Mouse (Mus musculus): Measurements from ENCODE around the gene Fbxl8. TPM values are rescaled to one million over a fixed set of nuclear protein-coding genes. Genes with fewer than 3 reads are reported as not detected.

Gene Fbxl8
- total and polyA plus RNA-seq, 3 experiments, result 1.8 to 3.6 (median 2.5) TPM

GRCm38 (mm10) chr8:105254152-105254965 lies 10.1 kb upstream of the Fbxl8 start:
- WGBS, result under 1% methylated on average over 74 of the region's 74 CpGs
- Histone ChIP-seq H3K36me3 (ENCODE audit: control insufficient read depth, insufficient read depth, low read length) (no peaks in the 10 kb centered on the region), H3K4me1 (ENCODE audit: control insufficient read depth, insufficient read depth, low read length) (no peaks in the 10 kb centered on the region; the same call in 1 of the 2 replicates), H3K4me3 (peak overlapping the region; percentile 76), H3K9ac (ENCODE audit: low read depth, low read length) (peak overlapping the region; percentile 37), H3K27me3 (ENCODE audit: control insufficient read depth, insufficient read depth, low read length) (no peaks in the 10 kb centered on the region), H3K27ac (peak overlapping the region; percentile 78), H3K79me2 (replicated peaks; ENCODE audit: control insufficient read depth, insufficient read depth, low read length) (no peaks in the 10 kb centered on the region)
- TF ChIP-seq CTCF (IDR thresholded peaks at IDR 0.05) (peak; percentile 94), EP300 (IDR thresholded peaks at IDR 0.05; ENCODE audit: insufficient read depth, low read depth, low read length) (peak; percentile 64; the same call in 1 of the 2 replicates), POLR2A (IDR thresholded peaks at IDR 0.05; ENCODE audit: insufficient read depth, low read depth, low read length) (no peak; the same call in none of the 2 replicates)
- intact Hi-C loops (cut with DNase I), result loop anchor here (2.0 kb wide), 2 partner anchors 30 to 36 kb away; partner anchors contain the start of gene D230025D16Rik
- peak; percentile 90 to 94 for DNase-seq

- intact Hi-C loops (cut with DNase I), result loop anchor here (2.0 kb wide), 2 partner anchors 30 to 36 kb away; partner anchors contain the start of gene D230025D16Rik
- peak within 1 kb of the TSS; percentile 37 for H3K9ac ChIP-seq (ENCODE audit: low read depth, low read length)
- no peaks in the 10 kb centered on the region for H3K36me3 ChIP-seq (ENCODE audit: control insufficient read depth, insufficient read depth, low read length)
- H3K27ac ChIP-seq, result peak within 1 kb of the TSS; percentile 78
- WGBS, result 6% methylated on average over 14 of the region's 14 CpGs
- H3K4me3 ChIP-seq, result peak within 1 kb of the TSS; percentile 76
- no peaks in the 10 kb centered on the region for H3K79me2 ChIP-seq (replicated peaks; ENCODE audit: control insufficient read depth, insufficient read depth, low read length)
- DNase-seq, result peak; percentile 84 to 85
- TF ChIP-seq EP300 (IDR thresholded peaks at IDR 0.05; ENCODE audit: insufficient read depth, low read depth, low read length), result no peak
- H3K4me1 ChIP-seq (ENCODE audit: control insufficient read depth, insufficient read depth, low read length), result peaks cover 2% of the 10 kb centered on the region; the same call in 1 of the 2 replicates
- no peaks in the 10 kb centered on the region for H3K27me3 ChIP-seq (ENCODE audit: control insufficient read depth, insufficient read depth, low read length)
These were observed 9.5 kb upstream of the Fbxl8 start, which contains the start of gene B3gnt9 for GRCm38 (mm10) chr8:105254966-105255350. Gene B3gnt9, minus strand, starts transcription at chr8:105255153.

GRCm38 (mm10) chr8:105257318-105258114 lies 6.9 kb upstream of the Fbxl8 start:
- TF ChIP-seq POLR2A (IDR thresholded peaks at IDR 0.05; ENCODE audit: insufficient read depth, low read depth, low read length) (no peak), EP300 (IDR thresholded peaks at IDR 0.05; ENCODE audit: insufficient read depth, low read depth, low read length) (no peak), CTCF (IDR thresholded peaks at IDR 0.05) (no peak)
- DNase-seq, result no peak
- Histone ChIP-seq H3K27ac (no peak overlapping the region), H3K27me3 (ENCODE audit: control insufficient read depth, insufficient read depth, low read length) (no peaks in the 10 kb centered on the region), H3K9ac (ENCODE audit: low read depth, low read length) (no peak overlapping the region), H3K36me3 (ENCODE audit: control insufficient read depth, insufficient read depth, low read length) (no peaks in the 10 kb centered on the region), H3K79me2 (replicated peaks; ENCODE audit: control insufficient read depth, insufficient read depth, low read length) (no peaks in the 10 kb centered on the region), H3K4me1 (ENCODE audit: control insufficient read depth, insufficient read depth, low read length) (peaks cover 2% of the 10 kb centered on the region; the same call in 1 of the 2 replicates), H3K4me3 (no peak overlapping the region)
- 79% methylated on average over 7 of the region's 7 CpGs for WGBS
- intact Hi-C loops (cut with DNase I), result no loop called here

GRCm38 (mm10) chr8:105258911-105259720 lies 5.3 kb upstream of the Fbxl8 start:
- no peaks in the 10 kb centered on the region for H3K27me3 ChIP-seq (ENCODE audit: control insufficient read depth, insufficient read depth, low read length)
- H3K36me3 ChIP-seq (ENCODE audit: control insufficient read depth, insufficient read depth, low read length), result no peaks in the 10 kb centered on the region
- peaks cover 2% of the 10 kb centered on the region; the same call in 1 of the 2 replicates for H3K4me1 ChIP-seq (ENCODE audit: control insufficient read depth, insufficient read depth, low read length)
- 41% methylated on average over 55 of the region's 55 CpGs for WGBS
- intact Hi-C loops (cut with DNase I), result no loop called here
- peak overlapping the region; percentile 47 for H3K4me3 ChIP-seq
- TF ChIP-seq CTCF (IDR thresholded peaks at IDR 0.05) (no peak), EP300 (IDR thresholded peaks at IDR 0.05; ENCODE audit: insufficient read depth, low read depth, low read length) (no peak), POLR2A (IDR thresholded peaks at IDR 0.05; ENCODE audit: insufficient read depth, low read depth, low read length) (no peak)
- no peaks in the 10 kb centered on the region for H3K79me2 ChIP-seq (replicated peaks; ENCODE audit: control insufficient read depth, insufficient read depth, low read length)
- no peak for DNase-seq
- no peak overlapping the region for H3K9ac ChIP-seq (ENCODE audit: low read depth, low read length)
- no peak overlapping the region for H3K27ac ChIP-seq

- 0 out of 2 replicates have a peak, but pooled peaks have one; percentile 44 for TF ChIP-seq EP300 (IDR thresholded peaks at IDR 0.05; ENCODE audit: insufficient read depth, low read depth, low read length)
- no peak for TF ChIP-seq POLR2A (IDR thresholded peaks at IDR 0.05; ENCODE audit: insufficient read depth, low read depth, low read length)
- peak overlapping the region; percentile 47 for H3K4me3 ChIP-seq
- no peaks in the 10 kb centered on the region for H3K36me3 ChIP-seq (ENCODE audit: control insufficient read depth, insufficient read depth, low read length)
- peaks cover 2% of the 10 kb centered on the region; the same call in 1 of the 2 replicates for H3K4me1 ChIP-seq (ENCODE audit: control insufficient read depth, insufficient read depth, low read length)
- 8% methylated on average over 30 of the region's 30 CpGs for whole genome bisulfite sequencing
- intact Hi-C loops (cut with DNase I), result loop anchor here (10.0 kb wide), 1 partner anchor 605 kb away; no protein-coding TSS in a partner anchor
- DNase-seq, result peak; percentile 76 to 86
- H3K9ac ChIP-seq (ENCODE audit: low read depth, low read length), result no peak overlapping the region
- H3K27me3 ChIP-seq (ENCODE audit: control insufficient read depth, insufficient read depth, low read length), result no peaks in the 10 kb centered on the region
- H3K27ac ChIP-seq, result no peak overlapping the region
- H3K79me2 ChIP-seq (replicated peaks; ENCODE audit: control insufficient read depth, insufficient read depth, low read length), result no peaks in the 10 kb centered on the region
These were observed 4.6 kb upstream of the Fbxl8 start for GRCm38 (mm10) chr8:105259721-105260320.
